9 mouse cellular contexts compared by ENCODE assay signal in genomic region chr19:28963113-28963512, GRCm38 (mm10). TPM values are rescaled to one million over a fixed set of nuclear protein-coding genes. Genes with fewer than 3 reads are reported as not detected.
A peak's percentile ranks its signal among the peaks of the same experiment; 100 is the strongest.
DNase-seq lines count a peak whose midpoint lies in the region; ATAC-seq and TF ChIP-seq lines count a peak whose summit lies in the region.
"Had no signal": no experiment of that assay in that cellular context is flagged by ENCODE, and none has a peak within 500 bp of the region (broad histone marks: within the 10 kb centered on the region; RNA-seq: fewer than 3 reads in every experiment).

No protein-coding gene starts in this region.

- H3K4me2 ChIP-seq in embryonic facial prominence, embryonic 14.5 days (ENCODE audit: low read depth, low read length), result peak overlapping the region; percentile 92
- H3K4me2 ChIP-seq in intestine, embryonic 16.5 days (ENCODE audit: low read depth, low read length), result peak overlapping the region; percentile 76
- H3K4me2 ChIP-seq in midbrain, postnatal 0 days (ENCODE audit: low read depth, low read length, poor library complexity, severe bottlenecking), result peak overlapping the region; percentile 89

- H3K36me3 ChIP-seq in embryonic facial prominence, embryonic 14.5 days (ENCODE audit: control insufficient read depth, insufficient read depth, low read length), result no peaks in the 10 kb centered on the region
- no peaks in the 10 kb centered on the region for H3K36me3 ChIP-seq in intestine, embryonic 16.5 days (ENCODE audit: control insufficient read depth, insufficient read depth, low read length)
- no peaks in the 10 kb centered on the region for H3K36me3 ChIP-seq in midbrain, postnatal 0 days (ENCODE audit: insufficient read depth, low read length)

- no peaks in the 10 kb centered on the region for H3K9me3 ChIP-seq in embryonic facial prominence, embryonic 14.5 days (ENCODE audit: control insufficient read depth, low read length)
- no peaks in the 10 kb centered on the region for H3K9me3 ChIP-seq in intestine, embryonic 16.5 days (ENCODE audit: control insufficient read depth, low read length)
- H3K9me3 ChIP-seq in midbrain, postnatal 0 days (ENCODE audit: low read length), result no peaks in the 10 kb centered on the region

- H3K9ac ChIP-seq in embryonic facial prominence, embryonic 14.5 days (ENCODE audit: low read depth, low read length), result peak overlapping the region; percentile 85; the same call in 1 of the 2 replicates
- no peak overlapping the region for H3K9ac ChIP-seq in intestine, embryonic 16.5 days (ENCODE audit: low read depth, low read length)
- no peak overlapping the region for H3K9ac ChIP-seq in midbrain, postnatal 0 days (replicated peaks; ENCODE audit: low read length, poor library complexity, severe bottlenecking)

- no peak overlapping the region for H3K27ac ChIP-seq in embryonic facial prominence, embryonic 14.5 days (replicated peaks; ENCODE audit: low read depth, low read length)
- no peak overlapping the region for H3K27ac ChIP-seq in intestine, embryonic 16.5 days (ENCODE audit: low read length)
- H3K27ac ChIP-seq in midbrain, postnatal 0 days (ENCODE audit: low read depth, low read length), result peak overlapping the region; percentile 82; the same call in 1 of the 2 replicates
- H3K27ac ChIP-seq: macrophage had no signal

- no peak for TF ChIP-seq CTCF in midbrain, postnatal 0 days (IDR thresholded peaks at IDR 0.05)

- peaks cover 13% of the 10 kb centered on the region for H3K4me1 ChIP-seq in embryonic facial prominence, embryonic 14.5 days (ENCODE audit: control insufficient read depth, insufficient read depth, low read length)
- H3K4me1 ChIP-seq in intestine, embryonic 16.5 days (ENCODE audit: control insufficient read depth, insufficient read depth, low read length), result peaks cover 2% of the 10 kb centered on the region; the same call in 1 of the 2 replicates
- peaks cover 4% of the 10 kb centered on the region; the same call in 1 of the 2 replicates for H3K4me1 ChIP-seq in midbrain, postnatal 0 days (ENCODE audit: insufficient read depth, low read length)

- ATAC-seq in embryonic facial prominence, embryonic 14.5 days (ENCODE audit: low read depth), result no peak
- ATAC-seq in intestine, embryonic 16.5 days, result no peak
- no peak for ATAC-seq in midbrain, postnatal 0 days (ENCODE audit: low FRiP score)

- WGBS in embryonic facial prominence, embryonic 14.5 days, result 44% methylated on average over 3 of the region's 3 CpGs
- WGBS in intestine, embryonic 16.5 days, result 54% methylated on average over 3 of the region's 3 CpGs
- 43% methylated on average over 3 of the region's 3 CpGs for WGBS in midbrain, postnatal 0 days

- H3K27me3 ChIP-seq in embryonic facial prominence, embryonic 14.5 days (replicated peaks; ENCODE audit: control insufficient read depth, insufficient read depth, low read length), result no peaks in the 10 kb centered on the region
- no peaks in the 10 kb centered on the region for H3K27me3 ChIP-seq in intestine, embryonic 16.5 days (replicated peaks; ENCODE audit: control insufficient read depth, insufficient read depth, low read length)
- no peaks in the 10 kb centered on the region for H3K27me3 ChIP-seq in midbrain, postnatal 0 days (ENCODE audit: insufficient read depth, low read length)

- H3K4me3 ChIP-seq in embryonic facial prominence, embryonic 14.5 days (ENCODE audit: low read depth, low read length), result peak overlapping the region; percentile 83; the same call in 1 of the 2 replicates
- peak overlapping the region; percentile 90 for H3K4me3 ChIP-seq in intestine, embryonic 16.5 days (ENCODE audit: low read length)
- H3K4me3 ChIP-seq in midbrain, postnatal 0 days (ENCODE audit: low read depth, low read length), result peak overlapping the region; percentile 81

- DNase-seq in layer of hippocampus, adult 9-11 months, result peak; percentile 43
- DNase-seq in layer of hippocampus, adult 8-10 months (ENCODE audit: low spot score in 2 of 2), result no peak
- no peak for DNase-seq in embryonic facial prominence, embryonic 14.5 days (ENCODE audit: low spot score)
- no peak for DNase-seq in midbrain, postnatal 0 days (ENCODE audit: low spot score)
- DNase-seq in cerebellum, adult 9-11 months, result no peak
- no peak for DNase-seq in yolk sac, embryonic 10.5 days (ENCODE audit: low spot score)
- no peak for DNase-seq in spleen, postnatal 36 days (ENCODE audit: low spot score in 2 of 2)

RNA-seq across cellular contexts. Expression of gene Plpp6, which starts 0.6 kb away (rescaled TPM):
- 10 to 100 TPM; 50.5 to 57.9 (median 52.1) TPM for total RNA-seq in layer of hippocampus, adult 8-10 months (2022)
- polyA plus RNA-seq in embryonic facial prominence, embryonic 14.5 days (2014; fragmentation: Nextera tagmentation; extraction: Ambion mirVana), result 8.4 and 9.3 TPM in 2 replicates
- 8.9 and 13.7 TPM in 2 replicates for polyA plus RNA-seq in intestine, embryonic 16.5 days (2015; fragmentation: Nextera tagmentation; extraction: Ambion mirVana)
- 23.3 and 27.8 TPM in 2 replicates for total RNA-seq in midbrain, postnatal 0 days (2014; rRNA removed)
- polyA plus RNA-seq in midbrain, postnatal 0 days (2015; fragmentation: Nextera tagmentation; extraction: Ambion mirVana), result 17.8 and 20.0 TPM in 2 replicates

RNA-seq across cellular contexts. Expression of gene 4430402I18Rik, which starts 4.5 kb away (rescaled TPM):
- total RNA-seq in layer of hippocampus, adult 8-10 months (2022), result 10 to 100 TPM in 1 of 4 experiments, 1 to 10 TPM in 3; 4.8 to 11.1 (median 6.9) TPM
- 1.4 and 1.8 TPM in 2 replicates for polyA plus RNA-seq in embryonic facial prominence, embryonic 14.5 days (2014; fragmentation: Nextera tagmentation; extraction: Ambion mirVana)
- 1.2 and 1.3 TPM in 2 replicates for polyA plus RNA-seq in intestine, embryonic 16.5 days (2015; fragmentation: Nextera tagmentation; extraction: Ambion mirVana)
- total RNA-seq in midbrain, postnatal 0 days (2014; rRNA removed), result 2.1 and 3.3 TPM in 2 replicates
- polyA plus RNA-seq in midbrain, postnatal 0 days (2015; fragmentation: Nextera tagmentation; extraction: Ambion mirVana), result 2.3 and 2.7 TPM in 2 replicates

RNA-seq across cellular contexts. Expression of gene Cdc37l1, which starts 27.0 kb away (rescaled TPM):
- total RNA-seq in layer of hippocampus, adult 8-10 months (2022), result 100 to 1,000 TPM; 110 to 130 (median 117) TPM
- 35.8 and 41.8 TPM in 2 replicates for polyA plus RNA-seq in embryonic facial prominence, embryonic 14.5 days (2014; fragmentation: Nextera tagmentation; extraction: Ambion mirVana)
- 27.0 and 27.2 TPM in 2 replicates for polyA plus RNA-seq in intestine, embryonic 16.5 days (2015; fragmentation: Nextera tagmentation; extraction: Ambion mirVana)
- 52.2 and 74.0 TPM in 2 replicates for total RNA-seq in midbrain, postnatal 0 days (2014; rRNA removed)
- polyA plus RNA-seq in midbrain, postnatal 0 days (2015; fragmentation: Nextera tagmentation; extraction: Ambion mirVana), result 33.1 and 34.2 TPM in 2 replicates
